Mouse (Mus musculus) cerebellum, adult 2 months (tissue): Measurements from ENCODE around the gene Tbc1d20. TPM values are rescaled to one million over a fixed set of nuclear protein-coding genes. Genes with fewer than 3 reads are reported as not detected.
"Not testable (repeated sequence)": the region's sequence is repeated elsewhere in the genome, so short reads cannot be mapped to it uniquely, and the experiment has no call there.

Source experiments
- DNase-seq, 2 experiments: peaks; one replicate each; pipeline ENCODE4 v3.0.0; 2021
- H3K27ac ChIP-seq: fragments of 200-500 bp; 2 replicates; pipeline ENCODE4 v1.5.1; 2012; ENCODE audit warnings: low read length, control low read depth, inconsistent platforms; ENCODE audit not compliant: insufficient read depth
- H3K27me3 ChIP-seq: fragments of 200-500 bp; 2 replicates; pipeline ENCODE4 v1.6.1; 2012; ENCODE audit warnings: inconsistent platforms, mild to moderate bottlenecking, low read length, moderate library complexity; ENCODE audit not compliant: control insufficient read depth, insufficient read depth
- H3K4me1 ChIP-seq: fragments of 200-500 bp; 2 replicates; pipeline ENCODE4 v1.6.1; 2011; ENCODE audit warnings: low read length; ENCODE audit not compliant: control insufficient read depth, insufficient read depth
- H3K4me3 ChIP-seq: fragments of 200-500 bp; replicated peaks from 2 replicates; pipeline ENCODE3; 2011; ENCODE audit warnings: mild to moderate bottlenecking, low read depth, low read length, control low read depth; ENCODE audit not compliant: insufficient read depth
- CTCF ChIP-seq: fragments of 200-500 bp; IDR thresholded peaks from 2 replicates; pipeline ENCODE4 v1.5.1; 2011; ENCODE audit warnings: low read depth, mild to moderate bottlenecking, control low read depth, low read length, moderate library complexity, borderline replicate concordance; ENCODE audit not compliant: insufficient read depth
- POLR2A ChIP-seq: fragments of 200-500 bp; IDR thresholded peaks from 2 replicates; pipeline ENCODE4 v1.6.1; 2011; ENCODE audit warnings: low read length, control low read depth, borderline replicate concordance; ENCODE audit not compliant: insufficient read depth
- WGBS: fragments of 180-500 bp; shearing (Covaris S2); methylation state at CpG from one replicate; pipeline ENCODE4 v1.1.7; 2018; 5-methylcytosine and 5-hydroxymethylcytosine counted together
- polyA plus RNA-seq: library from polyadenylated mRNA; depleted of rRNA; stranded (reverse); fragments of >200 nt; gene quantifications from 2 replicates; pipeline ENCODE4 v1.2.3, GENCODE M21; 2012; rRNA removed

The Tbc1d20 gene
- 38.7 and 40.9 TPM in 2 replicates for polyA plus RNA-seq

GRCm38 (mm10) chr2:152293727-152294475 is at the start of gene Tbc1d20:
TSS of gene Tbc1d20 (plus strand) at chr2:152293828.
- no peaks in the 10 kb centered on the region for H3K27me3 ChIP-seq
- TF ChIP-seq CTCF (no peak), POLR2A (peak; percentile 92)
- peaks cover 7% of the 10 kb centered on the region; the same call in 1 of the 2 replicates for H3K4me1 ChIP-seq
- H3K27ac ChIP-seq, result peak within 1 kb of the TSS; percentile 36
- peak; percentile 93 for DNase-seq
- 1% methylated on average over 69 of the region's 70 CpGs for WGBS
- peak within 1 kb of the TSS; percentile 88 for H3K4me3 ChIP-seq

- 74% methylated on average over 1 of the region's 1 CpGs for WGBS
- no peak overlapping the region for H3K4me3 ChIP-seq
- TF ChIP-seq CTCF (no peak), POLR2A (no peak)
- H3K4me1 ChIP-seq, result no peaks in the 10 kb centered on the region
- DNase-seq, result no peak
- H3K27ac ChIP-seq, result no peak overlapping the region
- H3K27me3 ChIP-seq, result no peaks in the 10 kb centered on the region
Measured at GRCm38 (mm10) chr2:152247213-152247612, 46.4 kb upstream of the Tbc1d20 start.

GRCm38 (mm10) chr2:152250511-152250910 is 43.1 kb upstream of the Tbc1d20 start:
- Histone ChIP-seq H3K4me3 (no peak overlapping the region), H3K4me1 (no peaks in the 10 kb centered on the region), H3K27ac (no peak overlapping the region), H3K27me3 (no peaks in the 10 kb centered on the region)
- WGBS, result 71% methylated on average over 4 of the region's 4 CpGs
- TF ChIP-seq POLR2A (no peak), CTCF (no peak)
- DNase-seq, result no peak

- no peaks in the 10 kb centered on the region for H3K4me1 ChIP-seq
- H3K27ac ChIP-seq, result no peak overlapping the region
- no peak for TF ChIP-seq POLR2A
- no peak for TF ChIP-seq CTCF
- no peak for DNase-seq
- H3K4me3 ChIP-seq, result no peak overlapping the region
- WGBS, result 95% methylated on average over 1 of the region's 1 CpGs
- no peaks in the 10 kb centered on the region for H3K27me3 ChIP-seq
Measured at GRCm38 (mm10) chr2:152259739-152260138, 33.9 kb upstream of the Tbc1d20 start.

GRCm38 (mm10) chr2:152273639-152274038 is 20.0 kb upstream of the Tbc1d20 start:
- H3K4me1 ChIP-seq, result no peaks in the 10 kb centered on the region
- H3K27ac ChIP-seq, result no peak overlapping the region
- H3K4me3 ChIP-seq, result no peak overlapping the region
- 78% methylated on average over 2 of the region's 2 CpGs for WGBS
- H3K27me3 ChIP-seq, result no peaks in the 10 kb centered on the region
- TF ChIP-seq CTCF (no peak), POLR2A (no peak)
- DNase-seq, result no peak

GRCm38 (mm10) chr2:152281407-152281806 is 12.2 kb upstream of the Tbc1d20 start:
- WGBS, result 59% methylated on average over 3 of the region's 3 CpGs

GRCm38 (mm10) chr2:152287560-152287959 is 6.1 kb upstream of the Tbc1d20 start:
- Histone ChIP-seq H3K4me3 (no peak overlapping the region), H3K4me1 (no peaks in the 10 kb centered on the region), H3K27me3 (no peaks in the 10 kb centered on the region), H3K27ac (no peak overlapping the region)
- DNase-seq, result no peak
- 95% methylated on average over 5 of the region's 5 CpGs for WGBS
- TF ChIP-seq CTCF (no peak), POLR2A (no peak)

More at GRCm38 (mm10) chr2:152281407-152281806, 12.2 kb upstream of the Tbc1d20 start:
- no peaks in the 10 kb centered on the region for H3K27me3 ChIP-seq
- no peak for TF ChIP-seq POLR2A
- no peak for TF ChIP-seq CTCF
- H3K27ac ChIP-seq, result no peak overlapping the region
- no peak overlapping the region for H3K4me3 ChIP-seq
- no peak for DNase-seq
- no peaks in the 10 kb centered on the region for H3K4me1 ChIP-seq

- Histone ChIP-seq H3K4me3 (no peak overlapping the region), H3K4me1 (no peaks in the 10 kb centered on the region), H3K27me3 (no peaks in the 10 kb centered on the region), H3K27ac (no peak overlapping the region)
- DNase-seq, result no peak
- 84% methylated on average over 8 of the region's 8 CpGs for WGBS
- TF ChIP-seq CTCF (no peak), POLR2A (no peak)
Measured at GRCm38 (mm10) chr2:152288046-152288445, 5.6 kb upstream of the Tbc1d20 start.

GRCm38 (mm10) chr2:152289623-152290022 is 4.0 kb upstream of the Tbc1d20 start:
- not testable (repeated sequence) for H3K4me1 ChIP-seq, DNase-seq, H3K27ac ChIP-seq, H3K27me3 ChIP-seq, H3K4me3 ChIP-seq
- WGBS, result 22% methylated on average over 2 of the region's 2 CpGs
